Mouse (Mus musculus): ENCODE results near the gene Piga.

Piga gene

GRCm38 (mm10) chrX:164419471-164419939 lies at the start of gene Piga:
Piga (plus strand) TSS chrX:164419787.
- CTCF ChIA-PET = interaction anchor here (0.7 kb wide), 1 partner anchor 33 kb away, joined by 12 read pairs; no protein-coding TSS in a partner anchor

GRCm38 (mm10) chrX:164370576-164370975 lies 49.0 kb upstream of the Piga start:
- CTCF ChIA-PET = no interaction called here

DNA sequence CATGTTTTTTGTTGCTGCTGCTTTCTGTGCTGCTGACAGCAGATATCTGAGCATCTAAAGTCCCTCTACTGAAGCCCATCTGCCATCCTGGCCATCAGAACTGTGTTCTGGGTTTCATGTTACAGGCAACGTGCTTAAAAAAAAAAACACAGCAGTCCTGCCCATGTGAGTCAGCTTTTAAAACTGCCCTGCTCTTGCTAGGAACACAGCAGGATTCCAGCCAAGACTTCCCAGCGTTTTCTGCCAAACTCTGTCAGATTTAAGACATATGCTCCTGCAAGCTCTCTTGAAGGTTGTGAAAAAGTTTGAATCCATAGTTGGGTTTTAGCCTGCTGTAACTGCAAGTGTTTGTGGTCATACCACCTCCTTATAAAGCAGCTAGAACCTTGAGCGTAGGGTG lies 46.5 kb upstream of the Piga start, which contains the start of gene Vegfd:
Vegfd (plus strand) TSS at position 298 of the 400 bp plus-strand sequence.
- CTCF ChIA-PET = no interaction called here

DNA sequence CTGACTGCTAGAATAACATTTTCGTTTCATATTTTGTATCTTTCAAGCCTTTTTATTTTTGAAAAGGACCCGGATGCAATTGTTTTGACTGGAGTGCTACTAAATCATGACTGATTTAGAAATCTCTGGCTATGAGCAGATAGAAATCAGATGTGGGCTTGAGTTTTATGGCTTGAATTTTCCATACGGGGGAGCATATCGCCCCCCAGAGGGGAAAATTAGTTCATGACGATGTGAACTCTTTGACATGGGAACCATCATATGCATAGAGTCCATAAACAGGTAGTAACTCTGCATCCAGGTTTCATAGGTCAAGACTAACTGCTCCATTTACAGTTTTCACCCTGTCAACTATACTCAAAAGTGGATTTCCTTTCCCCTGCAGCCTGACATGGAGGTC lies 45.0 kb upstream of the Piga start:
- CTCF ChIA-PET = no interaction called here

- CTCF ChIA-PET = no interaction called here
These were observed 39.9 kb upstream of the Piga start for GRCm38 (mm10) chrX:164379721-164380120.

DNA sequence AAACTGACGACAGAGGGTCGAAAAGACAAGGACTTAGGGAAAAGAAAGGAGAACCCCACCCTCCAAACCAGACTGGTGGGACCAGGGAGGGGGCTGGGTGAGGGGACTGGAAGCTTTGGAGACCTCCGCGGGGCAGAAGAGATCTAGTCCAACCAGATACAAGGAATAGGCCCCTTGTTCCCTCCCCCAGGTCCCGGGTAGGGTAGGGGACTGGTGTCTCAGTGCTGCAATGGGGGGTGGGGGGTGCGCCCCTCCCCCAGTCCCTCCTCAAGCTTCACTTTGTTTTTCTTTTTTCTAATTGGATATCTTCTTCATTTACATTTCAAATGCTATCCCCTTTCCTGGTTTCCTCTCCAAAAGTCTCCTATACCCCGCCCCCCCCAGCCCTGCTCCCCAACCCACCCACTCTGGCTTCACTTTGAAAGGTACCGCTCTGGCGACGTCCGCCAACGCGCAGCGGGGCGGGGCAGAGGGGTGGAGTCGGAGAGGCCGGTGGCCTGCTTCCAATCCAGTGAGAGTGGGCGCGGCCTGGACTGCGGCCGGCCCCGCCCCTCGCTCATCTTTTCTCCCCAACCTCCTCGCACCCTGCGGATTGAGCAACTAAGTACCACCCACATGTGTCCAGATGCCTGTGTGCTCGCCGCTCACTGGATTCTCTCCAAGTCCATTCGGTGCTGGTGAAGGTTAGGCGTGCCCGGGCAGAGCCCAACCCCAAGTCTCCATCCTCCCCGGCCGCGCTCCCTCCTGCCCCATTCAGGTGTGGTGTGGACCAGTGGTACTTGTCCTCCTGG lies 37.8 kb upstream of the Piga start:
- CTCF ChIA-PET = no interaction called here

GRCm38 (mm10) chrX:164394091-164394490 lies 25.5 kb upstream of the Piga start:
- CTCF ChIA-PET = no interaction called here

DNA sequence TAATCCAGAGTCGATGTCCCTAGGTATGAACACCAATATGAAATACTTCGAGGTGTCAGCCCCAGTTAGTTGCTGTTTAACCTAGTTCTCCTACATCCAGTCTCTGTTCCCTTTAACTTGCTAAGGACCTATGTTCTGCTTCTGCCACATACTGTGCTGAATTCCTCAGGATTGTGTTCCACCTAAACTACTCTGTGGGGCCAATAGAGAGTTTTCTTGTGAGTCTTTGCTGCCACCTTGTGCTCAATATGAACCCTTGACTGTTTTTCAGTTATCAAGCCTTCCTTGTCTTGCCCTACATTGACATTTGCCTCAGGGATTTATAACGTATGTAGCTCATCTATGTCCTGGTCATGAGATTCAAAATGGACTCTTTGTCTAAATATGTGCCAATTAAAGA lies 21.1 kb upstream of the Piga start:
- CTCF ChIA-PET = no interaction called here

DNA sequence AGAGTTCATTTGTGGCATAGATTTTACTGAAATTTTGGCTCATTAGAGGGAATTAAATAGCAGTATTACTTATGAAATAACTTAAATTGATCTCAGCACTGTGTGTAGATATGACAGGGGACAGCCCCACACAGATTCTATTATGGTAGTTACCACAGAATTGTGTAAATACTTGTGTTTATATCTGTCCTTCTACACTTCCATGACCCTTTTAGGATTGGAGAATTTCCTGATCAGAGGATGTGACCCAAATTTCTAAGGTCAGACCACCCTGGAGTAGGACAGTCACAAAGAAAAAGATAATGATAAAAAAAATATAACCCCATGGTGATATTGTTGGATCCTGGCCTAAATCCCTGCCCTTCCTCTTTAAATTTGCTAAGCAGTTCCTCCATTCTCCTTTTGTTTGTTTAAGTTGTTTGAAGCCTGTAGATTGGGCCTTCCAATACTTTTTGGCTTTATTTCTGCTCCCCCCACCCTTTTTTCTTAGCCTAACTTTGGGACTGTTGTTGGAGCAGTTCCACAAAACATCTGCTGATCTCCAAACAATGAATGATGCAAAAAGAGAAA lies 14.4 kb upstream of the Piga start:
- CTCF ChIA-PET = no interaction called here

DNA sequence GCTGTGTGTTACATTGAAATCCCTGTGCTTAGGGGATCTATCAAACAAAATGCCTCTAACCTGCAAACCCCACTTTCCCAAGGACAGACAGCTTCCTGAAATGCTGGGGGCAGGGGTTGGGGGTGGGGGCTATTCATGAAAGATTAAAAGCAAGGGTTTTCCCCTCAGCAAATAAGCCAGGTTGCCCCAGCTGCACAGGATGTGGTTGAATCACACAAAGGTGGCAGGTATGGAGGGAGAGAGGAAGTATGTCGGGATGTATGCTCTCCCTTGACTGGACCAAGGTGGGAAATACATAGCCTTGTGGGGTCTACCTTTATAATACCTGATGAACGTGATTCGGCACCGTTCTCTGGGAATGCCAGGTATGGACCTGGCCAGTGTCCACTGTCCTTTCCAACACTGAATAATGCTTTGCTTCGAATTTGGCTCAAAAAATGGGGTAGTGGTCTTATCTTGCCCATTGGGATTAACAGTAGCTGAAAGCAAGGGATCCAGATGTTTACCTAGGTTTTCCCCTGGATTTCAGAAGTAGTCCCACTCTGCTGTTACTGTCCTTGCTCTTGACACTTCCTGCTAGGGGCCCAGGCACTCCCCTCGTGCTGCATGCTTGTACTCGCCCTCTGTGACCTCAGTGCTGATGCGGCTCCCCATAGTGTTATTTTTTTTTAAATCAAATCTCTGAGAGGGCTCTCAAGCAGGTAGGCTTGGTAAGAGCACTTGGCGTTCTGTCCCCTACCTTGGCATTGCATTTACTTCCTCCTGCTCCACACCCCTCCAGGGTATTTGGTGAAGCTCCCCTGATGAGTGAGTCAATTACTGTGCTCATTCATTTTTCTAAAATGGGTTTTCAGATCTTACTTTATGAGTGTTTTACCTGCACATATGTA lies 13.2 kb upstream of the Piga start:
- CTCF ChIA-PET = no interaction called here

DNA sequence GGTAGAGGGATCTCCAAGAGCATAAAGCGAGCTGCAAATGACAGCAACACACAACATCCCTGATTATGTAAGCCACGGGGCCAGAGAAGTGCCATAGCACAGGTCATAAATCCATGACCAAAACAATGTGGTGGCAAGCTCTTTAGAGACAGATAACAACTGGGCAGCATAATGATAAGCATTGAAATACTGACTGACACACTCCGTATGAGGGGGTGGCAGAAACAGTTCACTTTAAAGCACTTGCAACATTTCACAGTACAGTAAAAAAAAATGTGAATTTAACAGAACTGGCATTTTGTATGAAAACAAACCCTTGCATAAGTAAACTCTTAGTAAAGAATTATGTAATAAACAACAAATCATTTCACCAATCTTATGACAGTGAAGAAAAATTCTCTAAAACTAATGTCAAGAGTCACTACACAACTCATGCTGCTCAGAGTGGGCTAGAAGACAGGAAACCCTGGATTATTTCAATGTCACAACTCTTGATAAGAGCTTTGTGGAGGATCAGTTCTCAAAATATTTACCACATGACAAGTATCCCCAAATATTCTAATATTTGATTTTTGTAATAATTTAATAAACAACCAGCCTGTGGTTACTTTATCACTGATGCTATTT lies 11.2 kb upstream of the Piga start:
- CTCF ChIA-PET = no interaction called here

GRCm38 (mm10) chrX:164410562-164410961 lies 9.0 kb upstream of the Piga start:
- CTCF ChIA-PET = no interaction called here

DNA sequence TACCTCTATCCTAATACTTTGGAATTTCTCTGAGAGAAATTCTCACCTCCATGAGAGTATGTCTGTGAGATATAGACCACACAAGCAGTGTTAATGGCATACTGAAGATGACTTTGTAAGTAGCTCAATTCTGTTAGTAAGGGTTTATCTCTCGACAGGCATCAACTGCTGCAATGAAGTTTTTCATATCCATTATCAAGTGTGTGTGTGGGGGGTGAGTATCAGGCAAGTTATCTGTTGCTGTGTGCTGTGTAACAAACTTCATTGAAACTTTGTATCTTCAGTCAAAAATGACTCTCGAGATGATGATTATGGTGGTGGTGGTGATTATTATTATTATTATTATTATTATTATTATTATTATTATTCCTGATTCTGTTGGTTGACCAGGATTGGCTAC lies 2.8 kb upstream of the Piga start:
- CTCF ChIA-PET = no interaction called here

DNA sequence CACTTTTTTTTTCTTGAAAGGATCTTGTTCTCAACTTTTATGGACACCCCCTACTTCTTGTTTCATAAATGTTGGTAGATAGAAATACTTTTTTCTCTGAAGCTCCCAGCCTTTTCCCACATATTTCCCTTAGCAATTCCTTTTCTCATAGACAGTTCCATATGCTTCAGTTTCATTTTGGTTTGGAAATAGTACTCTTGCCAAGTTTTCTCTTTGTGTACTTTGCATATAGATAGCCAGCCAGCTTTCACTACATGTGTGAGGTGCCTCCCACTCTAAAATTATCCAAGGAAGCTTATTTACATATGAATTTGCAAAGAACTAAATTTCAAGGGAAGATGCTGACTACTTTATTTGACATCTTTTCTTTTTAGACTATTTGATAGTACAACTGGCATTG lies 1.6 kb upstream of the Piga start:
- CTCF ChIA-PET = no interaction called here

DNA sequence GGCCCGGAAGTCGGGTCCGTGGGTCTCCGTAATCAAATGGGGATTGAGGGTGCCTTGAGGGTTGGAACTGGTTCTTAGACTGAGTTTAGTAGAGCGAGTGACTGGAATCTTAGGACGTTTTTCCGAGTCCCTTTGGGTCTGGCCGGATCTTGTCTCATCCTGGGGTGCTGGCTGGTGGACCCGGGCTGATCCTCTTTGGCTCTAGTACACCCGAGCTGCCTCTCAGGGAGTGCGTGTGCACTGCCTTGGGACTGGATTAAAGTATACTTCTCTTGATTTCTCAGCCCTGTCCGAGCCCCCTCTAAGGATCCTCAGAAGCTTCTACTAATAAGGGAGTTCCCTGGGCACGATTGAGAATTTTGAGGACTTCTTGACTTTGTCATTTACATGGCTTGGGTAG lies 368 bp downstream of the Piga start:
- CTCF ChIA-PET = interaction anchor here (0.7 kb wide), 1 partner anchor 33 kb away, joined by 12 read pairs; no protein-coding TSS in a partner anchor

GRCm38 (mm10) chrX:164420518-164420917 lies 931 bp downstream of the Piga start:
- CTCF ChIA-PET = no interaction called here

GRCm38 (mm10) chrX:164424821-164425220 lies 5.2 kb downstream of the Piga start:
- CTCF ChIA-PET = interaction anchor here (0.7 kb wide), 1 partner anchor 16 kb away, joined by 3 read pairs; no protein-coding TSS in a partner anchor

DNA sequence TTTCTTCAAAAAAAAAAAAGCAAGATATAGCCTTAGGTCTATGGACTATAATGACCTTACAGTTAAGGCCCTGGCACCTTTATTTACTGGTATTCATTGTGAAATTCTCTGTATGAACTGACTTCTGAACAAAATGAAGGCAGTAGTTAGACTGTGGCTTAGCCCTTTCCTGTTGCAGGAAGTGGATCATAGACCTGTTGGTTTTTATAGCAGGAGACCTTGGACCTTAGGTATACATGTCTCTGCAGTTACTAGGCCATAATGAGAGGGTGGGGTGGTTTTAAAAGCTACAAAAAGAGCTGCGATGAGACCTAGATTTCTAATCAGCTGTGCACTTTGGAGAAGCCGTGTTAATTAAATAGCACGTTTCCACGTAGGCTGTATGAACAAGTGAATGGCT lies 7.7 kb downstream of the Piga start:
- CTCF ChIA-PET = no interaction called here

GRCm38 (mm10) chrX:164428224-164428623 lies 8.6 kb downstream of the Piga start:
- CTCF ChIA-PET = no interaction called here

- CTCF ChIA-PET = no interaction called here
These were observed 11.0 kb downstream of the Piga start for GRCm38 (mm10) chrX:164430621-164431020.

DNA sequence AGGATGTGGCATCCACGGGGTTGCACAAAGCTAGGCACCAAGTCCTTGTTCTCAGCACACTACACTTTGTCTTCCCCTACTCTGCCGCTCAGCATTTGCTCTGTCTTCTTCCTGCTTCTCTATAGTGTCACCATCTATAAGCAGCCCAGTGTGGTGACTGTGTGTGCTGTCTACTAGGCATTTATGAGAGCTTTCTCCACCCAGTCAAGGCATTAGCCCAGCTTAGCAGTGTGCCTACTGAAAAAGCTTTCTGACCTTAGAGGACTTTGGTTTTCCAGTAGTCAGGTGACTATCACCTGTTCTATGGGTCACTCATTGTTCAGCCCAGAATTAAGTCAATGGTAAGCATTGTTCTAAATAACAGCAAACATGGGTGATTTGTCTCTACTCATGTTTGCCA lies 11.5 kb downstream of the Piga start:
- CTCF ChIA-PET = no interaction called here

- CTCF ChIA-PET = no interaction called here
These were observed 12.0 kb downstream of the Piga start for GRCm38 (mm10) chrX:164431541-164431940.

All from spleen, embryonic (tissue).